Mouse (Mus musculus): ENCODE data around the gene Spsb3. TPM values are rescaled to one million over a fixed set of nuclear protein-coding genes. Genes with fewer than 3 reads are reported as not detected.

Spsb3 gene
- polyA plus RNA-seq, 2 experiments: 28.4 to 37.5 TPM

- ATAC-seq (ENCODE audit: insufficient read depth): no peak
- Histone ChIP-seq H3K4me2 (ENCODE audit: low read depth) (no peak overlapping the region), H3K4me3 (ENCODE audit: insufficient read depth in 1 of 2, low read depth in 2 of 2, low read length in 2 of 2) (no peak overlapping the region), H3K36me3 (replicated peaks; ENCODE audit: control insufficient read depth, insufficient read depth, low read depth) (no peaks in the 10 kb centered on the region; the same call in 1 of the 2 replicates), H3K4me1 (replicated peaks; ENCODE audit: control insufficient read depth in 2 of 2, insufficient read depth in 2 of 2, low read length in 1 of 2) (peaks cover 9 to 11% of the 10 kb centered on the region in 2 experiments), H3K27ac (no peak overlapping the region), H3K9ac (replicated peaks) (no peak overlapping the region), H3K9me3 (ENCODE audit: control insufficient read depth, low read length) (no peaks in the 10 kb centered on the region), H3K27me3 (ENCODE audit: control insufficient read depth, insufficient read depth, low read length) (no peaks in the 10 kb centered on the region; the same call in 1 of the 2 replicates)
- 57% methylated on average over 9 of the region's 9 CpGs for WGBS (ENCODE audit: insufficient replicate concordance)
- no peak for DNase-seq (ENCODE audit: low read depth in 3 of 3, low spot score in 3 of 3)
- TF ChIP-seq EP300 (IDR thresholded peaks at IDR 0.05; ENCODE audit: low read depth) (no peak), CTCF (IDR thresholded peaks at IDR 0.05; ENCODE audit: low read depth) (no peak)
Observed at GRCm38 (mm10) chr17:24844525-24844924, 41.9 kb upstream of the Spsb3 start.

- H3K27ac ChIP-seq: peak overlapping the region; percentile 69
- no peak for DNase-seq (ENCODE audit: low read depth in 3 of 3, low spot score in 3 of 3)
- WGBS (ENCODE audit: insufficient replicate concordance): 86% methylated on average over 1 of the region's 1 CpGs
Observed at GRCm38 (mm10) chr17:24847386-24847785, 39.1 kb upstream of the Spsb3 start.

GRCm38 (mm10) chr17:24848600-24849031 lies 37.8 kb upstream of the Spsb3 start:
- Histone ChIP-seq H3K27ac (peak overlapping the region; percentile 92), H3K4me1 (replicated peaks; ENCODE audit: control insufficient read depth in 2 of 2, insufficient read depth in 2 of 2, low read length in 1 of 2) (peaks cover 18 to 21% of the 10 kb centered on the region in 2 experiments), H3K9ac (replicated peaks) (peak overlapping the region; percentile 86), H3K4me2 (ENCODE audit: low read depth) (peak overlapping the region; percentile 89), H3K27me3 (ENCODE audit: control insufficient read depth, insufficient read depth, low read length) (no peaks in the 10 kb centered on the region), H3K4me3 (ENCODE audit: insufficient read depth in 1 of 2, low read depth in 2 of 2, low read length in 2 of 2) (peak overlapping the region; percentile 71 to 83), H3K9me3 (ENCODE audit: control insufficient read depth, low read length) (no peaks in the 10 kb centered on the region), H3K36me3 (replicated peaks; ENCODE audit: control insufficient read depth, insufficient read depth, low read depth) (peaks cover 7% of the 10 kb centered on the region)
- TF ChIP-seq CTCF (IDR thresholded peaks at IDR 0.05; ENCODE audit: low read depth): peak; percentile 36; the same call in 1 of the 2 replicates
- TF ChIP-seq EP300 (IDR thresholded peaks at IDR 0.05; ENCODE audit: low read depth): peak; percentile 66
- DNase-seq (ENCODE audit: low read depth in 3 of 3, low spot score in 3 of 3): peak; percentile 71 to 79 (median 77)
- ATAC-seq (ENCODE audit: insufficient read depth): peak; percentile 50

More at GRCm38 (mm10) chr17:24847386-24847785, 39.1 kb upstream of the Spsb3 start:
- peak overlapping the region; percentile 35 for H3K9ac ChIP-seq (replicated peaks)
- no peaks in the 10 kb centered on the region; the same call in 1 of the 2 replicates for H3K36me3 ChIP-seq (replicated peaks; ENCODE audit: control insufficient read depth, insufficient read depth, low read depth)
- no peak for ATAC-seq (ENCODE audit: insufficient read depth)
- H3K4me3 ChIP-seq (ENCODE audit: insufficient read depth in 1 of 2, low read depth in 2 of 2, low read length in 2 of 2): peak overlapping the region; percentile 1 to 41; a peak in 3 of 4 replicates
- H3K4me1 ChIP-seq (replicated peaks; ENCODE audit: control insufficient read depth in 2 of 2, insufficient read depth in 2 of 2, low read length in 1 of 2): peaks cover 18 to 21% of the 10 kb centered on the region in 2 experiments
- no peak for TF ChIP-seq EP300 (IDR thresholded peaks at IDR 0.05; ENCODE audit: low read depth)
- TF ChIP-seq CTCF (IDR thresholded peaks at IDR 0.05; ENCODE audit: low read depth): no peak
- H3K27me3 ChIP-seq (ENCODE audit: control insufficient read depth, insufficient read depth, low read length): no peaks in the 10 kb centered on the region
- H3K9me3 ChIP-seq (ENCODE audit: control insufficient read depth, low read length): no peaks in the 10 kb centered on the region
- H3K4me2 ChIP-seq (ENCODE audit: low read depth): peak overlapping the region; percentile 89

- ATAC-seq (ENCODE audit: insufficient read depth): peak; percentile 44
- Histone ChIP-seq H3K36me3 (replicated peaks; ENCODE audit: control insufficient read depth, insufficient read depth, low read depth) (peaks cover 18% of the 10 kb centered on the region), H3K27ac (peak overlapping the region; percentile 92), H3K4me1 (replicated peaks; ENCODE audit: control insufficient read depth in 2 of 2, insufficient read depth in 2 of 2, low read length in 1 of 2) (peaks cover 18 to 21% of the 10 kb centered on the region in 2 experiments), H3K9ac (replicated peaks) (peak overlapping the region; percentile 86), H3K4me2 (ENCODE audit: low read depth) (peak overlapping the region; percentile 89), H3K9me3 (ENCODE audit: control insufficient read depth, low read length) (no peaks in the 10 kb centered on the region), H3K27me3 (ENCODE audit: control insufficient read depth, insufficient read depth, low read length) (no peaks in the 10 kb centered on the region), H3K4me3 (ENCODE audit: insufficient read depth in 1 of 2, low read depth in 2 of 2, low read length in 2 of 2) (peak overlapping the region; percentile 71 to 83)
- DNase-seq (ENCODE audit: low read depth in 3 of 3, low spot score in 3 of 3): no peak
- TF ChIP-seq CTCF (IDR thresholded peaks at IDR 0.05; ENCODE audit: low read depth): peak; percentile 71
- no peak for TF ChIP-seq EP300 (IDR thresholded peaks at IDR 0.05; ENCODE audit: low read depth)
- 0% methylated on average over 21 of the region's 21 CpGs for WGBS (ENCODE audit: insufficient replicate concordance)
Observed at GRCm38 (mm10) chr17:24849733-24850064, 36.7 kb upstream of the Spsb3 start.

GRCm38 (mm10) chr17:24850065-24850772 lies 36.2 kb upstream of the Spsb3 start, which contains the start of gene Fahd1:
Gene Fahd1, minus strand, starts transcription at chr17:24850364.
- H3K4me1 ChIP-seq (replicated peaks; ENCODE audit: control insufficient read depth in 2 of 2, insufficient read depth in 2 of 2, low read length in 1 of 2): peaks cover 18 to 21% of the 10 kb centered on the region in 2 experiments

More at GRCm38 (mm10) chr17:24850065-24850772, 36.2 kb upstream of the Spsb3 start, which contains the start of gene Fahd1:
- peak; percentile 98 to 99 (median 98) for DNase-seq (ENCODE audit: low read depth in 3 of 3, low spot score in 3 of 3)
- Histone ChIP-seq H3K4me2 (ENCODE audit: low read depth) (peak within 1 kb of the TSS; percentile 89), H3K27me3 (ENCODE audit: control insufficient read depth, insufficient read depth, low read length) (no peaks in the 10 kb centered on the region), H3K9ac (replicated peaks) (peak within 1 kb of the TSS; percentile 86), H3K36me3 (replicated peaks; ENCODE audit: control insufficient read depth, insufficient read depth, low read depth) (peaks cover 18% of the 10 kb centered on the region), H3K9me3 (ENCODE audit: control insufficient read depth, low read length) (no peaks in the 10 kb centered on the region), H3K27ac (peak within 1 kb of the TSS; percentile 92), H3K4me3 (ENCODE audit: insufficient read depth in 1 of 2, low read depth in 2 of 2, low read length in 2 of 2) (peak within 1 kb of the TSS; percentile 71 to 83)
- peak; percentile 92 for ATAC-seq (ENCODE audit: insufficient read depth)
- TF ChIP-seq EP300 (IDR thresholded peaks at IDR 0.05; ENCODE audit: low read depth) (no peak), CTCF (IDR thresholded peaks at IDR 0.05; ENCODE audit: low read depth) (0 out of 2 replicates have a peak, but pooled peaks have one; percentile 36)
- WGBS (ENCODE audit: insufficient replicate concordance): under 1% methylated on average over 58 of the region's 58 CpGs
